ENCODE assay signal across 11 mouse cellular contexts in the genomic region with DNA sequence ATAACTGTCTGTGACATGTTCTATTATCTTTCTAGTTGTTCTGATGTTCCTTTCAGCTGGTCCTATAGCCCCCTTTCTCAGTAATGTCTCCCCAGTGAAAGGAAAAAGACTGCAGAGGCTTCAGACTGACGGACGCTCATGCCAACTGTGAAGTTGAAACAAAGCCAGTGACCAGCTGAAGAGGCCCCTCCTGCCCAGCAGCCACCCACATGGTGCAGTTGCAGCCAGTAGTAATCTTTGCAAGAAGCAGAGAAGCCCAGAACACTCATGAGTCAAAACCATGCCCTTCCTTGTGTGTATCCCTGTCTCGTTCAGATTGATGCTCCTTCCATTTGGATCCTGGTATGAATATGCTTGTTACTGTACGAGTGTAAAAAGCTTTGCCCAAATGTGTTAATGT.
DNase-seq lines count a peak whose midpoint lies in the region; ATAC-seq lines count a peak whose summit lies in the region.
"Had no signal": no experiment of that assay in that cellular context is flagged by ENCODE, and none has a peak within 500 bp of the region (broad histone marks: within the 10 kb centered on the region; RNA-seq: fewer than 3 reads in every experiment).

No protein-coding gene starts in this region.

- peak overlapping the region; percentile 86 for H3K4me2 ChIP-seq in hindbrain, embryonic 15.5 days
- H3K4me2 ChIP-seq: stomach, embryonic 15.5 days had no signal

- peaks cover 76% of the 10 kb centered on the region for H3K4me1 ChIP-seq in hindbrain, embryonic 15.5 days (replicated peaks)
- H3K4me1 ChIP-seq: megakaryocyte, embryonic 14.5 days had no signal

- H3K9ac ChIP-seq in hindbrain, embryonic 15.5 days = peak overlapping the region; percentile 53; the same call in 1 of the 2 replicates
- H3K9ac ChIP-seq: stomach, embryonic 15.5 days had no signal

- peaks cover 43% of the 10 kb centered on the region for H3K36me3 ChIP-seq in hindbrain, embryonic 15.5 days

- H3K4me3 ChIP-seq in hindbrain, embryonic 15.5 days = peak overlapping the region; percentile 26; the same call in 1 of the 2 replicates
- H3K4me3 ChIP-seq: heart, adult 2 months; megakaryocyte, embryonic 14.5 days; stomach, embryonic 15.5 days had no signal

- H3K27ac ChIP-seq in hindbrain, embryonic 15.5 days (replicated peaks) = peak overlapping the region; percentile 86
- H3K27ac ChIP-seq: heart, adult 2 months; stomach, embryonic 15.5 days had no signal

- peak; percentile 26 for DNase-seq in adrenal gland, postnatal 14 days
- no peak for DNase-seq in adrenal gland, adult 8-10 months
- peak; percentile 11 to 36 for DNase-seq in kidney, postnatal 25 days
- no peak for DNase-seq in kidney, adult 11 months
- DNase-seq in NIH3T3 (ENCODE audit: low read depth) = peak; percentile 70
- no peak for DNase-seq in ovary, postnatal 36 days (ENCODE audit: low spot score)
- no peak for DNase-seq in spleen, postnatal 10 days (ENCODE audit: low spot score in 2 of 2)

- no peaks in the 10 kb centered on the region for H3K27me3 ChIP-seq in hindbrain, embryonic 15.5 days
- H3K27me3 ChIP-seq: megakaryocyte, embryonic 14.5 days; stomach, embryonic 15.5 days had no signal

- H3K9me3 ChIP-seq in hindbrain, embryonic 15.5 days = no peaks in the 10 kb centered on the region
- H3K9me3 ChIP-seq: megakaryocyte, embryonic 14.5 days; stomach, embryonic 15.5 days had no signal

- no peak for ATAC-seq in hindbrain, embryonic 15.5 days (ENCODE audit: low FRiP score, low read depth)

- WGBS in hindbrain, embryonic 15.5 days = 36% methylated on average over 4 of the region's 4 CpGs

Comparison
In these comparisons a context has a peak if more than half of its experiments do, and no peak if none do; other contexts are left out.
1. DNase-seq: peak in adrenal gland, postnatal 14 days (single experiment), kidney, postnatal 25 days (2 of 2) and NIH3T3 (single experiment); none in adrenal gland, adult 8-10 months (single experiment), kidney, adult 11 months (single experiment), ovary, postnatal 36 days (single experiment) and spleen, postnatal 10 days (0 of 2).